Mouse (Mus musculus) cortical plate, adult 2 months (tissue): ENCODE measurements around the gene Prr5l.

Experiments used
- CTCF ChIP-seq: fragments of 200-500 bp; IDR thresholded peaks from 2 replicates; pipeline ENCODE4 v1.5.1; 2011; ENCODE audit warnings: mild to moderate bottlenecking, control low read depth, low read length; ENCODE audit not compliant: insufficient read depth; ENCODE audit errors: extremely low read depth
- POLR2A ChIP-seq: fragments of 200-500 bp; IDR thresholded peaks from 2 replicates; pipeline ENCODE4 v1.6.1; 2011; ENCODE audit warnings: mild to moderate bottlenecking, low read length, control low read depth; ENCODE audit not compliant: insufficient read depth; ENCODE audit errors: extremely low read depth

DNA sequence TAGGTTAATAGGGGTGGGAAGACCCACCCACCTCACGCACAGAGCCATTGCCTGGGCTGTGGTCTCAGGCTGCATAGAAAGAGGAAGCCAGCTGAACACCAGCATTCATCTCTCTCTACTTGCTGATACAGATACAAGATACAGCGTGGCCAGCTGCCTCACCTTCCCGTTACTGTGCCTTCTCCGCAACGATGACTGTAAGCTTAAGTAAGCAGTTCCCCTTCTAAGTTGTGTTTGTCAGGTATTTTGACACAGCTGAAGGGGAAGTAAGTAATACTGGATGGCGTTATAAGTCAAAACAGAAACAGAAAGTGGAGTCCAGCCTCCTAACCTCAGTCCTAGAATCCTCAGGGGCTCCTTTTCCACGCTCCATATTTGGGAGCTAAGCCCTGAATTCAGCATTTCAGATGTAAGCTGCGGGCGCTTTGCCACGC is 150.0 kb downstream of the Prr5l start:
- TF ChIP-seq POLR2A (no peak), CTCF (no peak)
